Mouse (Mus musculus): ENCODE measurements around the gene Rnf115.

DNA sequence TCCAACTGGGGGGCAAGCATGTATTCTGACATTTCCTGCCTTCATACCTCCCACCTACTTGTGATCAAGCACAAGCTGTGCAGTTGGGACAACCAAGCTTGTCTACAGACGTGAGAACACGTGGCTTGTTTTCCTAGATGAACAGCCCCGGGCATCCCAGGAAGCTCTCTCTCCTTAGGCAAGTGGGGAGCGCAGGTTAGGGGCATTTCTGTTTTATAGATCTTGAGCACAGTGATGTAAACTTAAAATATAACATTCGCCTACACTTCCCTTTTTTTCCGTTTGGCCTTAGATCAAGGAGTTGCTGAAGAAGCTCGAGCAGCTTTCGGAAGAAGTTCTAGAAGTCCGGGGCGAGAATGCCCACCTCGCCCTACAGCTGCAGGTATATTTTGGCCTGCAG is 38.6 kb upstream of the Rnf115 start:
- TF ChIP-seq CTCF (IDR thresholded peaks at IDR 0.05; ENCODE audit: low read depth) (no peak), EP300 (IDR thresholded peaks at IDR 0.05; ENCODE audit: low read depth) (no peak)
